Mouse (Mus musculus) frontal cortex, postnatal 36 days (tissue): ENCODE measurements around the gene Kdm5b.

Experiments used
- DNase-seq, 2 experiments: peaks; one replicate each; pipeline ENCODE4 v3.0.0; 2022; ENCODE audit warnings: low spot score in 2 of 2

The Kdm5b gene

GRCm38 (mm10) chr1:134646261-134646962 is 86.4 kb downstream of the Kdm5b start, which contains the start of gene Syt2:
TSS of gene Syt2 (plus strand) at chr1:134646677.
- DNase-seq: no peak

DNA sequence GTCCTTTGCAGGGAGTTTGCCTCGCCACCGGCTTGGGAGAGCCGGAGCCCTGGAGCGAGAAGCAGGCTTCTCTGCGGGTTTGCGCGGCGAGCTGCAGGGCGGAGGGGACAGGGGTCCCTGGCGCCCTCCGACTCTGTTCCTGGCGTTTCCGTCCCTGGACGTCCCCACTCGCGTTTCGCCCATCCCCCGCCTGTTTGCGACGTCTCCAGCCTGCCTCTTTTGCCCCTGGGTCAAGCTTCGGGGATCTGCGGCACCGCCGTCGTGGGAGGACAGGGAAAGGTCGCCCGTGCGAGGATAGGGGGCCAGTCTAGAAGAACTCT is 87.0 kb downstream of the Kdm5b start:
- DNase-seq: no peak

DNA sequence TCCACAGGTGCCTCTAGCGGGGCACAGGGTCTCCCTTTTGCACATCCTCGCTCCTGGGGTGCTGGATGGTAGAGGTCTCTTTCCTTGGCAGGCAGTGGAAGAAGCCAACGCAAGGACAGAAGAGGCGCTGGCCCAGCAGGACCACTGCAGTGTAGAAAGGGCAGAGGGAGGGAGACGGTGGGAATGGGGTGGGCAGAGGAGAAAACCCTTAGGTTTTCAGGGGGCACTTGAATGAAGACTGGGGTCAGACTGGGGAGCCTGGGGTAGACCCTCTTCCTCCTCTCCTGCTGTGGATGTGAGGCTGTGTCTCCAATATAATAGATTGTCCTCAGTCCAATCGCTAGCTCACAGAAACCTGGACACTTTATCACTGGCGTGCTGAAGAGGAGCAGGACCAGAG is 87.6 kb downstream of the Kdm5b start:
- no peak for DNase-seq

DNA sequence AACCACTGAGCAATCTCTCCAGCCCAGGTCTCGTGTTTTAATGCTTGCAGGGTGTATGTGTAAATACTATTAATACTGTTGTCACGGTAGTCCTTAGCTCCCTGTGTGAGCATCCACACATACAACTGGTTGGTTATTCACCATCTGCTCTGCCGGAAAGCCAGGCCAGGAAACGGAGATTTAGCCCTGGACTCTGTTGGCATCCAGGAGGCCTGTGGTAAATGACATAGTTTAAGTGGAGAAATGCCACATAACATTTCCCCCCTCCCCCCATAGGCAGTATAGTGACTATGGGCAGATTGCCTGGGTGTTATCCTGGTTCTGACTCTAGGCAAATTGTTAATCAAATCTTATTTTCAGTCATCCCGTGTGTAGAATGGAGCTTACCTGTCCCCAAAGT is 90.8 kb downstream of the Kdm5b start:
- no peak for DNase-seq

DNA sequence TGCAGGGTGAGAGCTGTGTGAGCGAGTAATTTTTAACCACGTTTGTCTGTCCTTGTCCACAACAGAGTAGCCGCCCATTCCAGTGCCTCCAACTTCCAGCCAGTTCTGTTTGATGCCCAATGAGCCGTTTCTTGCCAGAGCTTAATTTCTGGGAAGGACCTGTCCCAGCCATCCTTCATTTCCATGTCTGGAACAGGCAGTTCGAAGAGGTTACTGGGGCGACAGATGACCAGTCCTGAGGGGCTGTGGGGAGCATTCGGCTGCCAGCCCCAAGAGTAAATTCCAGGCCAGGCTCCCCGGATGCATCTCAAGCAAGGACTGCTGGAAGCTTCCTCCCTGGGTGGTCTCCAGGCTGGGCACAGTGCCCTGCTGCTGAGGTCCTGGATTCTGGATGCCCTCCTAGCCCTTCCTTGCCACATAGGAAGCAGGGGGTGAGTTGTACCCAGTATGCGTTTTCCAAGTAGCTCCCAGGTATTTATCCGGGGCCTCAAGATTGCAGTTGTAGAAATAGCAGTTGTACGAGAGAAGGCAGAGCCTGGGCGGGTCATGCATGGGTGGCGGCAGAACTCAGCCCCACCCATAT is 91.4 kb downstream of the Kdm5b start:
- no peak for DNase-seq

DNA sequence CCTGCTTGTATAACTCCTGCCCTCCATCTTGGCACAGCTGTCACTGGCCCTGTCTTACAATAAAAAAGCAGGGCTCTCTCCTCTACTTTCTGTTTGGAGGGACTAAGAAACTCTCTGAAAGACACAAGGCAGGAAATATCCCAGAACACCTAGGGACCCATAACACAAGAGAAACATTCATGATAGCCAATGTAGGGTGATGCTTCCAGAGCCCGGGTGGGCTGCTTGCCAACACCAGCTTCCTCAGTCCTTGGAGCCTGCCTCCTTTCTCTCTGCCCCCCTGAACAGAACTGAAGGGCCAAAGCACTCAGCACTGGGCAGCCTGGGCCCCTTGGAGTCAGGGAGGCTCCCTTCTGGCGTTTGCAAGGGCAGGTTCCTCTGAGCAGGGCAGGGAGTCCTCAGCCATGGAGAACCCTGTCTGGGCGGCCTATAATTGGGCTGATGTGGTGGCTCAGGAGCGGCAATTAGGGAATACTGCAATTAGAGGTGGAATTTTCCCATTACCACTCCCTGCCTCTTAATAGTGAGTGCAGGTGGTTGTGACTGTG is 92.0 kb downstream of the Kdm5b start:
- no peak for DNase-seq

DNA sequence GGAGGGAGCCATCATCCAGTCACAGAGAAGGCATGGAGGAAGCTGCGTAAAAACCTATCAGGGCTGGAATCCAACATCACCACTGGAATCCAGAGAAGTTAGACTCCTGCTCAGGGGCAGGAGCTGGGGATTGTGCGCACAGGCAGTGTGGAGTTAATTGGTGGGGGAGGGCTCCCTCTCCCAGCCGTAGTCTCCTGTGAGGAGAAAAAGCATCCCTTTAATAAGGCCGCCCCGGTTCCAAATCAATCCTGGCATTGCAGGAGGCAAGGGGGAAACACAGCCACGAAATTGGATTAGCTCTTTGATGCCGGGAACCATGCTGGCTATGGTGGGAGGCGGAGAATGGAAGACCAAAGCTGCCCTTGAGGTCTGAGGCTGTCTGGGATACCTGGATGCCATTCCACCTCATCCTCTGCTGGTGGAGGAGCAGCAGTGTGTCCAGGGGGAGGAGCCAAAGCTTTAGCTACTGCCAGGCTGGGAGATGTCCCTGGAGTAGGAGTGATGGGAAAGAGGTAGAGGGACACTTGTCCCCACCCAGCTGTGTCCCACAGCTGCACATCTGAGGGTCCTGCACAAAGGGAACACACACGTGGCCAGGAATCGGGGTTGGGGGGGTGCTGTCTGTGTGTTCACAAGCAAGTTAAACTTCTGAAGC is 93.8 kb downstream of the Kdm5b start:
- DNase-seq: no peak

GRCm38 (mm10) chr1:134658841-134659240 is 98.9 kb downstream of the Kdm5b start:
- DNase-seq: no peak

- DNase-seq: no peak
These were observed 100.2 kb downstream of the Kdm5b start for GRCm38 (mm10) chr1:134660163-134660562.

- DNase-seq: no peak
These were observed 111.5 kb downstream of the Kdm5b start for GRCm38 (mm10) chr1:134671234-134672070.

- no peak for DNase-seq
These were observed 114.3 kb downstream of the Kdm5b start for GRCm38 (mm10) chr1:134674312-134674711.

GRCm38 (mm10) chr1:134679445-134679844 is 119.5 kb downstream of the Kdm5b start:
- DNase-seq: no peak

- no peak for DNase-seq
These were observed 120.6 kb downstream of the Kdm5b start for GRCm38 (mm10) chr1:134680617-134681016.

DNA sequence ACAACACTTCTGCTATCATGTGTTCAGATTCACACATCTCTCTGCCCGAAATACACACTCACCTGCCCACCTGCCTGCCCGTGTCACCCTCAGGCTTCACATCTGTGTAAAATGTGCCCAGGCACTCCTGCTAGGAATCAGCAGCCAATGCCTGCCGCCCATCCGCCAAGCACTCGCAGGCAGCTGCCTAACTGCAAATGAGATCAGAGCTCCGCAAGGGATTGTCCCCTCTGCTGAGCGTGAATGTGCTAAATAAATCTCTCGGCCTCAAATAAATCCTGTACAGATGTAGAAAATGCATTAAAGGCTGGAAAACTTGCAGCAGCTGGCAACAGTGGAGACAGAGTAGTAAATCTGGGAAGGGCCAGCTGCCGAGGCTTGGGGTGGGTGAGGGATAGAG is 122.5 kb downstream of the Kdm5b start:
- DNase-seq: peak in 1 of 2 experiments; percentile 18
